Mouse (Mus musculus): ENCODE measurements around the gene Rnf103. TPM values are rescaled to one million over a fixed set of nuclear protein-coding genes. Genes with fewer than 3 reads are reported as not detected.
"Not testable (repeated sequence)": the region's sequence is repeated elsewhere in the genome, so short reads cannot be mapped to it uniquely, and the experiment has no call there.

The Rnf103 gene
- polyA plus RNA-seq, 1 experiment from 2014 or later: 18.9 TPM

DNA sequence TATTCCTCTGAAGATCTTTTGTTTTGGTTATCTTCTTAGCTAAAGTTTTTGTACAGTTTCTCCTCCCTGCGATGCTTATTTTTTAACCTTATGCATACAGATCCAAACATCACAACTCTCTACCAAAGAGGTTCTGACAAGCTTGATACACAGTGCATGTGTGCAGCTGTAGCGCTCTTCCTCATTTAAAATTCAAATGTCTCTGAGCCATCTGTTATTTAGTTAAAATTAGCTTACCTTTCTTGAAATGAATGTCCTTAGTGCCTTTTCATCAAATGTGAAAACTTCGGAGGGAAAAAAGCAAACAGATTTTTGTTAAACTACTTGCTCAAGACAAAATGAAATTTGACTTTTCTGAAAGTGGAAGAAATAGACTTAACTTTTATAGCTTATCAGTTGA, 28.5 kb upstream of the Rnf103 start:
- H3K4me2 ChIP-seq (replicated peaks; ENCODE audit: low read depth, low read length): no peak overlapping the region
- H3K27ac ChIP-seq (ENCODE audit: low read length): no peak overlapping the region
- no peaks in the 10 kb centered on the region for H3K4me1 ChIP-seq (ENCODE audit: insufficient read depth, low read depth, low read length)
- WGBS: 86% methylated on average over 3 of the region's 3 CpGs
- H3K9ac ChIP-seq (replicated peaks; ENCODE audit: low read depth): no peak overlapping the region
- H3K36me3 ChIP-seq (ENCODE audit: insufficient read depth, low read length): no peaks in the 10 kb centered on the region
- ATAC-seq (no peak), DNase-seq (ENCODE audit: low spot score) (no peak)
- no peak overlapping the region for H3K4me3 ChIP-seq (ENCODE audit: low read depth, low read length)
- TF ChIP-seq CTCF (IDR thresholded peaks at IDR 0.05) (no peak), EP300 (IDR thresholded peaks at IDR 0.05) (no peak)
- H3K27me3 ChIP-seq (replicated peaks; ENCODE audit: insufficient read depth, low read length): no peaks in the 10 kb centered on the region
- no peaks in the 10 kb centered on the region for H3K9me3 ChIP-seq (ENCODE audit: low read length)

DNA sequence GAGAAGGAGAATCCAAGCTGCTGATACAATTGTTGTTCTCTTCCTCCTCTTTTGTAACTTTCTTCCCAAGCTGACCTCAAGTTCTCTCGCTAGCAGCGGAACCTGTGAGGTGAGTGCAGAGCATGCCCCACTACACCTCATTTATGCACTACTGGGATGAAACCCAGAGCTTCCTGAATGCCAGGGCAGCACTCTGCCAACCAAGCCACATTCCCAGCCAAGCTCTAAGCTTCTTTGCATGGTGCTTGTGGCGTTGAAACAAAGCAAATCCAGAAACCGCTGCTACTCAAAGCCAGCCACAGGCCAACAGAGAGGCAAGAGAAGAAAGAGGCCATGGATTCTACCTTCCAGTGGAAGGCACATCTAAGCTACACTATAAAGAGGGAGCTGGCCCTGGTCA, 25.9 kb upstream of the Rnf103 start:
- Histone ChIP-seq H3K9ac (replicated peaks; ENCODE audit: low read depth) (no peak overlapping the region), H3K9me3 (ENCODE audit: low read length) (no peaks in the 10 kb centered on the region), H3K4me1 (ENCODE audit: insufficient read depth, low read depth, low read length) (no peaks in the 10 kb centered on the region), H3K4me3 (ENCODE audit: low read depth, low read length) (no peak overlapping the region), H3K4me2 (replicated peaks; ENCODE audit: low read depth, low read length) (no peak overlapping the region), H3K27me3 (replicated peaks; ENCODE audit: insufficient read depth, low read length) (no peaks in the 10 kb centered on the region), H3K36me3 (ENCODE audit: insufficient read depth, low read length) (no peaks in the 10 kb centered on the region), H3K27ac (ENCODE audit: low read length) (no peak overlapping the region)
- TF ChIP-seq CTCF (IDR thresholded peaks at IDR 0.05) (no peak), EP300 (IDR thresholded peaks at IDR 0.05) (no peak)
- ATAC-seq: no peak
- DNase-seq (ENCODE audit: low spot score): no peak
- WGBS: 78% methylated on average over 4 of the region's 4 CpGs

DNA sequence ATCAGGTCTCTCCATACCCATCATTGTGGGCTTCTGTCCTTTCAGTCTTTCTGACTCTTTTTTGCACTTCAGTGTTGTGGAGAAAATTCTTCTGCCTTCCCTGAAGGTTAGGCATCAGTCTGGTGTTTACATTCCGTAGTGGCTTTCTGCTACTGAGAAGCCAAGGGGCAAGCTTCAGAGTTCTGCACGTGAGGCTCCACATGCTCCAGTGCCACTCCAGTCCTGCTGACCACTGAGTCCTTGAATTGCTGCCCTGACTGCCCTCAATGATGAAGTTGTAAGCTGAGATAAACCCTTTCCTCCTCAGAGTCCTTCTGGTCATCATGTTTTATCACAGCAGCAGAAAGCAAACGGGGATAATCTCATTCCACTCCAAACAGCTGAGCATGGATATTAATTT, 24.4 kb upstream of the Rnf103 start:
- Histone ChIP-seq H3K27ac (ENCODE audit: low read length) (no peak overlapping the region), H3K4me2 (replicated peaks; ENCODE audit: low read depth, low read length) (no peak overlapping the region), H3K36me3 (ENCODE audit: insufficient read depth, low read length) (no peaks in the 10 kb centered on the region), H3K9me3 (ENCODE audit: low read length) (no peaks in the 10 kb centered on the region), H3K4me3 (ENCODE audit: low read depth, low read length) (no peak overlapping the region), H3K9ac (replicated peaks; ENCODE audit: low read depth) (no peak overlapping the region), H3K27me3 (replicated peaks; ENCODE audit: insufficient read depth, low read length) (no peaks in the 10 kb centered on the region), H3K4me1 (ENCODE audit: insufficient read depth, low read depth, low read length) (no peaks in the 10 kb centered on the region)
- ATAC-seq: no peak
- no peak for DNase-seq (ENCODE audit: low spot score)
- TF ChIP-seq CTCF (IDR thresholded peaks at IDR 0.05): no peak
- TF ChIP-seq EP300 (IDR thresholded peaks at IDR 0.05): no peak
- 17% methylated on average over 3 of the region's 3 CpGs for WGBS

DNA sequence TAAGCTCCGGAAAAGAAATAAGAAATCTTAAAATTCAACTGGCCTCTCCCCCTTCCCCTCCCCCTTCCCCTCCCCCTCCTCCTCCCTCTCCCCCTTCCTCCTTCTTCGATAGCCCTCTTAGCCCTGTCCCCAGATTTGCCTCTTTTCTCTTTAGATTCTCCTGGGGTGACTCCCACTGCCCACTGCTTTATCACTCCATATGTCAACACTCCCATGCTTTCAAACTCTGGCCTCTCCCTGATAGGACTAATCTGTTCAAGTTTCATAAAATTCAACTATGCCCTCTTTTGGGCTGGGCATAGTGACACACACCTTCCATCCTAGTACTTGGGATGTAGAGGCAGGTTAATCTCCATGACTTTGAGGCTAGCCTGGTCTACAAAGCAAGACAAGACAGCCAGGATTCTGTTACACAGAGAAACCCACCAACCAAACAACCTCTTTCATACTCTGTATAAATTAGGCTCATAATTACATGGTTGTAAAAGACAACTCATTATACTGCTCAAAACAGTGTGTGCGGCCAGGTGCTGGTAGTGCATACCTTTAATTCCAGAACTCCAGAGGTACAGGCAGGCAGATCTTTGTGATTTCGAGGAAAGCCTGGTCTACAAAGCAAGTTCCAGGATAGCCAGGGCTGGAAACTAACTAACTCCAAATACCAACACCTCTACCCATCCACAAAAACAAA, 21.7 kb upstream of the Rnf103 start:
- H3K9me3 ChIP-seq (ENCODE audit: low read length): no peaks in the 10 kb centered on the region
- no peak overlapping the region for H3K4me2 ChIP-seq (replicated peaks; ENCODE audit: low read depth, low read length)
- ATAC-seq (no peak), DNase-seq (ENCODE audit: low spot score) (no peak)
- WGBS: 74% methylated on average over 4 of the region's 4 CpGs
- no peaks in the 10 kb centered on the region for H3K4me1 ChIP-seq (ENCODE audit: insufficient read depth, low read depth, low read length)
- H3K27ac ChIP-seq (ENCODE audit: low read length): no peak overlapping the region
- TF ChIP-seq EP300 (IDR thresholded peaks at IDR 0.05) (no peak), CTCF (IDR thresholded peaks at IDR 0.05) (no peak)
- no peaks in the 10 kb centered on the region for H3K36me3 ChIP-seq (ENCODE audit: insufficient read depth, low read length)
- H3K27me3 ChIP-seq (replicated peaks; ENCODE audit: insufficient read depth, low read length): no peaks in the 10 kb centered on the region
- no peak overlapping the region for H3K4me3 ChIP-seq (ENCODE audit: low read depth, low read length)
- no peak overlapping the region for H3K9ac ChIP-seq (replicated peaks; ENCODE audit: low read depth)

DNA sequence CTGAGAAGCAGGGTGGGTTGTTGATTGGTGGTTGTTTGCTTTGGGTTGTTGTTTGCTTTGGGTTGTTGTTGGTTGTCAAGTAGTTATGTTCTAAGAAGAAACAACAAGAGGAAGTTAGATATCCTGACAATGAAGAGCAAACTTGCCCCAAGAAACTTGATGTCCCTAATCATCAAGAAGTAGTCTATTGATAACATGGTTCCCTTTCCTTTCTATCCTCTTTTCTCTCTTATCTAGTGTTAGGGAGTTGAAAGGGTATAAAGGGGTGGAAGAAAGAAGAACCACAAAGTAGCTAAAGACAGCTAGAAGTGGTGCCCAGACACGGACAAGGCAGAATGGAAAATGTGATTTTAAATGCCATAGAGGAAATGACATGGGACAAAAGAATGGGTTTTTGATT, 20.9 kb upstream of the Rnf103 start:
- H3K36me3 ChIP-seq (ENCODE audit: insufficient read depth, low read length): no peaks in the 10 kb centered on the region
- H3K4me1 ChIP-seq (ENCODE audit: insufficient read depth, low read depth, low read length): no peaks in the 10 kb centered on the region
- no peak overlapping the region for H3K4me3 ChIP-seq (ENCODE audit: low read depth, low read length)
- no peak overlapping the region for H3K4me2 ChIP-seq (replicated peaks; ENCODE audit: low read depth, low read length)
- no peak for ATAC-seq
- H3K9me3 ChIP-seq (ENCODE audit: low read length): no peaks in the 10 kb centered on the region
- no peaks in the 10 kb centered on the region for H3K27me3 ChIP-seq (replicated peaks; ENCODE audit: insufficient read depth, low read length)
- WGBS: 74% methylated on average over 1 of the region's 1 CpGs
- no peak for DNase-seq (ENCODE audit: low spot score)
- H3K27ac ChIP-seq (ENCODE audit: low read length): no peak overlapping the region
- H3K9ac ChIP-seq (replicated peaks; ENCODE audit: low read depth): no peak overlapping the region
- TF ChIP-seq CTCF (IDR thresholded peaks at IDR 0.05) (no peak), EP300 (IDR thresholded peaks at IDR 0.05) (no peak)

DNA sequence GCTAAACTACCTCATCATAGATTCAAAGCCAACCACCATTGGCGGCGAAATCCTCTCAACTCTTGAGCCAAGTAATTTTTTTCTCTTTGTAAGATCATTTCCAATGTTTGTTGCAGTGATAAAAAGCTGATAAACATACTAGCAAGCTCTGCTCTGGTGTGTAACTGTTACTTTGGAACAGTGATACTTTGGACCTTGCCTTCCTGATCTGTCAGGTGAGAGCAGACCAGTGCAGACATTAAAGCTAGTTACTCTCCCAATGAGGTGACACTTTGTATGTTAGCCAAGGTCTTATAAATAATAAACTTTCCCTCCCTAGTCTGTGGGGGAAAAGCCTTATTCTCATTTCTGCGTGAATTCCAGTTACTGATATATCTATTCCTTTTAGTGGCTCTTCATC, 18.1 kb upstream of the Rnf103 start:
- no peaks in the 10 kb centered on the region for H3K9me3 ChIP-seq (ENCODE audit: low read length)
- no peak overlapping the region for H3K27ac ChIP-seq (ENCODE audit: low read length)
- no peaks in the 10 kb centered on the region for H3K36me3 ChIP-seq (ENCODE audit: insufficient read depth, low read length)
- H3K4me3 ChIP-seq (ENCODE audit: low read depth, low read length): no peak overlapping the region
- no peak for DNase-seq (ENCODE audit: low spot score)
- no peaks in the 10 kb centered on the region for H3K4me1 ChIP-seq (ENCODE audit: insufficient read depth, low read depth, low read length)
- no peak overlapping the region for H3K9ac ChIP-seq (replicated peaks; ENCODE audit: low read depth)
- TF ChIP-seq EP300 (IDR thresholded peaks at IDR 0.05) (no peak), CTCF (IDR thresholded peaks at IDR 0.05) (no peak)
- no peaks in the 10 kb centered on the region for H3K27me3 ChIP-seq (replicated peaks; ENCODE audit: insufficient read depth, low read length)
- no peak overlapping the region for H3K4me2 ChIP-seq (replicated peaks; ENCODE audit: low read depth, low read length)
- no peak for ATAC-seq
- 83% methylated on average over 3 of the region's 3 CpGs for WGBS

DNA sequence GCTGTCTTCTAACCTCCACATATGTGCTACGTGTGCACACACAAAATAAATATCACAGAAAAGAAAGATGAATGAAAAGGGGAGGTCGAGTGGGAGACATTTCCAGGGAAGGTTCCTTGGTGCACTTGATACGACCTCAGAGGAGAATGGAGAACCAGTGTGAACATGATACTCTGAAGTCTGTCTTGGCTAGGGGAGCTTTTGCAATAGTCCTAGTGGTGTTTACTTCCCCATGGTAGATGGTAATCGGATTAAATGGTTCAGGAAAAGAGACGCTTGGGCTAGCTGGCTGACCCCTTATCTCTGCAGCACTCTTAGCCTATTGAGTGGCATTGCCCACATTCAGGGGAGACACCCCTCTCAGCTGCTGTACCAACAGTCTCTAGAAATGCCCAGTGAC, 16.9 kb upstream of the Rnf103 start:
- TF ChIP-seq CTCF (IDR thresholded peaks at IDR 0.05) (no peak), EP300 (IDR thresholded peaks at IDR 0.05) (no peak)

DNA sequence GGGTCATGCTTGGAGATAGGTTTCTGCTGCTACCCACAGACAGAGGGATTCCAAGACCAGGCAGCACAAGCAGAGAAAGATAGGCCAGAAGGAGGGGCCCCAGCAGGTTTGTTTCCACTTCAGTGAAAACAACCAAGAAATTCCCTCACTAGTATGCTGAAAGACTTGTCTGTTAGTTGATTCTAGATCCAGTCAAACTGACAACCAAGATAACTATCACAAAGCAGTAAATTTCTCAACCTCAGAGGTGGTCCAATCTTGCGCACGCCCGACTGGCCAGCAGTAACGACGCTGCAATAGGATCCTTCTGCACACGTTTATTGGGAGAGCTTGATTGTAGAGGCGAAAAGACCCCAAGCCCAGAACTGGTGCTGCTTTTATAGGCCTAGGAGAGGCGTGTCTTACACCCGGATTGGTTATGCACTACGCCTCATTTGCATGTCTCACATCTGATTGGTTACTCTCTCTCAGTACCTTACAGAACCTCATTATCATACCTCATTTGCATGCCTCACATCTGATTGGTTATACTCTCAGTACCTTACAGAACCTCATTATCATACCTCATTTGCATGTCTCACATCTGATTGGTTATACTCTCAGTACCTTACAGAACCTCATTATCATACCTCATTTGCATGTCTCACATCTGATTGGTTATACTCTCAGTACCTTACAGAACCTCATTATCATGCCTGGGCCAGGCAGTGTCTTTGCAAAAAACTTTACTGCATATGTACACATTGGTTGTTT, 14.7 kb upstream of the Rnf103 start:
- H3K4me3 ChIP-seq (ENCODE audit: low read depth, low read length); H3K27me3 ChIP-seq (replicated peaks; ENCODE audit: insufficient read depth, low read length); H3K9me3 ChIP-seq (ENCODE audit: low read length); H3K4me2 ChIP-seq (replicated peaks; ENCODE audit: low read depth, low read length); H3K27ac ChIP-seq (ENCODE audit: low read length); ATAC-seq; DNase-seq (ENCODE audit: low spot score); H3K4me1 ChIP-seq (ENCODE audit: insufficient read depth, low read depth, low read length); H3K9ac ChIP-seq (replicated peaks; ENCODE audit: low read depth); H3K36me3 ChIP-seq (ENCODE audit: insufficient read depth, low read length): not testable (repeated sequence)
- 95% methylated on average over 7 of the region's 10 CpGs for WGBS

More for the DNA sequence above, 16.9 kb upstream of the Rnf103 start:
- 57% methylated on average over 5 of the region's 5 CpGs for WGBS
- Histone ChIP-seq H3K36me3 (ENCODE audit: insufficient read depth, low read length) (no peaks in the 10 kb centered on the region), H3K4me3 (ENCODE audit: low read depth, low read length) (no peak overlapping the region), H3K4me1 (ENCODE audit: insufficient read depth, low read depth, low read length) (no peaks in the 10 kb centered on the region), H3K9ac (replicated peaks; ENCODE audit: low read depth) (no peak overlapping the region), H3K9me3 (ENCODE audit: low read length) (no peaks in the 10 kb centered on the region), H3K27ac (ENCODE audit: low read length) (no peak overlapping the region), H3K4me2 (replicated peaks; ENCODE audit: low read depth, low read length) (no peak overlapping the region), H3K27me3 (replicated peaks; ENCODE audit: insufficient read depth, low read length) (no peaks in the 10 kb centered on the region)
- ATAC-seq: no peak
- no peak for DNase-seq (ENCODE audit: low spot score)

DNA sequence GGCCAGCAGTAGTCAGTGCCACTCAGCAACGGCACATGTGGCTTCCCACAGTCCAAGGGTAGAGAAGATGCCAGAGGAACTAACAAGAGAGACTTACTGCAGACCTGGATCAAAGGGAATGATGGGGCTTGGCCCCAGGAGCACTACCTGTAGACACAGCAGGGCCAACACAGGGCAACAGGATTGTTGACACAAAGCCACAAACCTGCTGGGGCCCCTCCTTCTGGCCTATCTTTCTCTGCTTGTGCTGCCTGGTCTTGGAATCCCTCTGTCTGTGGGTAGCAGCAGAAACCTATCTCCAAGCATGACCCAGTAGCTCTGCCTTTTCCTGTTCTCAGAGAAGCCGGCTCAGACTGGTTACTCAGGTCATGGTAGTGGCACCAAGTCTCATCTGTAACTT, 14.1 kb upstream of the Rnf103 start:
- H3K9ac ChIP-seq (replicated peaks; ENCODE audit: low read depth); H3K4me1 ChIP-seq (ENCODE audit: insufficient read depth, low read depth, low read length); H3K9me3 ChIP-seq (ENCODE audit: low read length); H3K27me3 ChIP-seq (replicated peaks; ENCODE audit: insufficient read depth, low read length); ATAC-seq; H3K4me3 ChIP-seq (ENCODE audit: low read depth, low read length); H3K36me3 ChIP-seq (ENCODE audit: insufficient read depth, low read length); H3K27ac ChIP-seq (ENCODE audit: low read length); DNase-seq (ENCODE audit: low spot score); H3K4me2 ChIP-seq (replicated peaks; ENCODE audit: low read depth, low read length): not testable (repeated sequence)
- WGBS: 94% methylated on average over 2 of the region's 2 CpGs

Measured in lung, postnatal 0 days (tissue).